Mouse (Mus musculus) urinary bladder, postnatal 36 days (tissue): ENCODE data around the gene Adcy4.

Experiments
- DNase-seq, 2 experiments: peaks; one replicate each; pipeline ENCODE4 v3.0.0; 2022; ENCODE audit warnings: low spot score in 2 of 2, mixed read lengths in 1 of 2

The Adcy4 gene

GRCm38 (mm10) chr14:55758363-55758784, 25.5 kb downstream of the Adcy4 start, which contains the start of gene Cideb:
Gene Cideb (minus strand): TSS chr14:55758458.
- no peak for DNase-seq

GRCm38 (mm10) chr14:55757566-55757965, 26.3 kb downstream of the Adcy4 start:
- DNase-seq, result no peak

- no peak for DNase-seq
Measured at GRCm38 (mm10) chr14:55747051-55747847, 36.6 kb downstream of the Adcy4 start.

GRCm38 (mm10) chr14:55745861-55746237, 38.0 kb downstream of the Adcy4 start:
- DNase-seq, result no peak

- DNase-seq, result peak; percentile 83 to 89
Measured at GRCm38 (mm10) chr14:55745180-55745860, 38.6 kb downstream of the Adcy4 start, which contains the start of the genes Dhrs1 and Nop9. Gene Dhrs1 (minus strand): TSS chr14:55745690. Gene Nop9 (plus strand): TSS chr14:55745693.

GRCm38 (mm10) chr14:55743711-55744110, 40.2 kb downstream of the Adcy4 start:
- peak; percentile 84 to 88 for DNase-seq

GRCm38 (mm10) chr14:55737086-55737687, 46.7 kb downstream of the Adcy4 start:
- DNase-seq, result no peak

GRCm38 (mm10) chr14:55735758-55736157, 48.1 kb downstream of the Adcy4 start:
- no peak for DNase-seq

GRCm38 (mm10) chr14:55735334-55735733, 48.6 kb downstream of the Adcy4 start:
- DNase-seq, result no peak

- no peak for DNase-seq
Measured at GRCm38 (mm10) chr14:55734869-55735268, 49.0 kb downstream of the Adcy4 start.

GRCm38 (mm10) chr14:55733889-55734288, 50.0 kb downstream of the Adcy4 start:
- no peak for DNase-seq

- DNase-seq, result no peak
Measured at GRCm38 (mm10) chr14:55730531-55731032, 53.3 kb downstream of the Adcy4 start.

- DNase-seq, result no peak
Measured at GRCm38 (mm10) chr14:55730116-55730515, 53.8 kb downstream of the Adcy4 start.

GRCm38 (mm10) chr14:55727889-55728685, 55.8 kb downstream of the Adcy4 start:
- no peak for DNase-seq

- no peak for DNase-seq
Measured at GRCm38 (mm10) chr14:55726261-55726660, 57.6 kb downstream of the Adcy4 start.

GRCm38 (mm10) chr14:55724411-55724871, 59.5 kb downstream of the Adcy4 start:
- DNase-seq, result peak in 1 of 2 experiments; percentile 43

GRCm38 (mm10) chr14:55723433-55723832, 60.5 kb downstream of the Adcy4 start:
- no peak for DNase-seq

- no peak for DNase-seq
Measured at GRCm38 (mm10) chr14:55722438-55722945, 61.4 kb downstream of the Adcy4 start.

GRCm38 (mm10) chr14:55721700-55722437, 62.0 kb downstream of the Adcy4 start, which contains the start of gene Rabggta:
Gene Rabggta (minus strand): TSS chr14:55722263.
- peak; percentile 90 to 91 for DNase-seq

- DNase-seq, result no peak
Measured at GRCm38 (mm10) chr14:55721076-55721475, 62.8 kb downstream of the Adcy4 start.
